Mouse (Mus musculus): ENCODE data around the gene Arl4d.
"Not testable (repeated sequence)": the region's sequence is repeated elsewhere in the genome, so short reads cannot be mapped to it uniquely, and the experiment has no call there.

Arl4d gene

GRCm38 (mm10) chr11:101664825-101665635, at the start of gene Arl4d:
Gene Arl4d, plus strand, starts transcription at chr11:101665541.
- DNase-seq, result peak; percentile 100

- DNase-seq, result no peak
Observed at GRCm38 (mm10) chr11:101616104-101616503, 49.2 kb upstream of the Arl4d start.

- DNase-seq, result no peak
Observed at GRCm38 (mm10) chr11:101616948-101617767, 48.2 kb upstream of the Arl4d start.

GRCm38 (mm10) chr11:101617849-101618248, 47.5 kb upstream of the Arl4d start:
- DNase-seq, result no peak

- no peak for DNase-seq
Observed at GRCm38 (mm10) chr11:101618596-101618995, 46.7 kb upstream of the Arl4d start.

GRCm38 (mm10) chr11:101620022-101620655, 45.2 kb upstream of the Arl4d start:
- DNase-seq, result not testable (repeated sequence)

- DNase-seq, result peak; percentile 96
Observed at GRCm38 (mm10) chr11:101626649-101626994, 38.7 kb upstream of the Arl4d start.

GRCm38 (mm10) chr11:101626995-101627856, 38.1 kb upstream of the Arl4d start, which contains the start of gene Rdm1:
Gene Rdm1, plus strand, starts transcription at chr11:101627195.
- DNase-seq, result peak; percentile 98

- peak; percentile 98 for DNase-seq
Observed at GRCm38 (mm10) chr11:101627857-101628559, 37.3 kb upstream of the Arl4d start.

GRCm38 (mm10) chr11:101628733-101629417, 36.5 kb upstream of the Arl4d start:
- not testable (repeated sequence) for DNase-seq

GRCm38 (mm10) chr11:101635660-101636059, 29.7 kb upstream of the Arl4d start:
- DNase-seq, result no peak

- no peak for DNase-seq
Observed at GRCm38 (mm10) chr11:101639761-101640160, 25.6 kb upstream of the Arl4d start.

GRCm38 (mm10) chr11:101640857-101641709, 24.3 kb upstream of the Arl4d start:
- peak; percentile 98 for DNase-seq

- peak; percentile 94 for DNase-seq
Observed at GRCm38 (mm10) chr11:101641710-101642642, 23.4 kb upstream of the Arl4d start.

GRCm38 (mm10) chr11:101642931-101643330, 22.4 kb upstream of the Arl4d start:
- no peak for DNase-seq

GRCm38 (mm10) chr11:101644591-101644990, 20.8 kb upstream of the Arl4d start:
- DNase-seq, result no peak

GRCm38 (mm10) chr11:101645043-101645410, 20.3 kb upstream of the Arl4d start:
- not testable (repeated sequence) for DNase-seq

GRCm38 (mm10) chr11:101645411-101646282, 19.7 kb upstream of the Arl4d start:
- DNase-seq, result peak; percentile 97
